Mouse (Mus musculus) forelimb bud, embryonic 11.5 days (tissue): ENCODE data around the gene Gstm4.
A peak's percentile ranks its signal among the peaks of the same experiment; 100 is the strongest.

Experiments used
- DNase-seq: peaks from one replicate; pipeline ENCODE4 v3.0.0-alpha.2; 2012; ENCODE audit warnings: low read depth, low spot score

The Gstm4 gene

GRCm38 (mm10) chr3:108044394-108045140 is at the start of gene Gstm4:
Gstm4 (minus strand) TSS chr3:108044894.
- peak; percentile 78 for DNase-seq

DNA sequence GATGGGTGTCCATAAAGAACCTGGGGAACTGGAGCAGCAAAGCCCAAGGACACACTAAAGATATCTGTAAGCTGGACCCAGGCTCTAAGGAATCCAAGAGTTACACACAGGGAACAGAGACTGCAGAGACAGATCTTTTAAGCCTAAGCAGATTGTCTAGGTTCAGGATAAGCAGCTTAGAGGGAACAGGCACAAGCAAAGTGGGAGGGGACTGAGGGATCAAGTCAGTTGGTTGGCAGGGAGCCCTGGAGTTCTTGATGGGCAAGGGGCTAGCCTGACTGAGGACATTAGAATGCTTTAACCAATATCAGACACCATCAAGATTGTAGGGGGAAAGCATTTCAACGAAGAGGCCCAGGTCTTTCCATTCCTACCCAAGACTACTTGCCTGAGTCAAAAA is 49.5 kb upstream of the Gstm4 start:
- DNase-seq, result no peak

- DNase-seq, result no peak
These were observed 48.6 kb upstream of the Gstm4 start for GRCm38 (mm10) chr3:108093306-108093705.

- no peak for DNase-seq
These were observed 47.9 kb upstream of the Gstm4 start, which contains the start of gene Gnat2 for GRCm38 (mm10) chr3:108092536-108093115. Gnat2 (plus strand) TSS chr3:108092789.

DNA sequence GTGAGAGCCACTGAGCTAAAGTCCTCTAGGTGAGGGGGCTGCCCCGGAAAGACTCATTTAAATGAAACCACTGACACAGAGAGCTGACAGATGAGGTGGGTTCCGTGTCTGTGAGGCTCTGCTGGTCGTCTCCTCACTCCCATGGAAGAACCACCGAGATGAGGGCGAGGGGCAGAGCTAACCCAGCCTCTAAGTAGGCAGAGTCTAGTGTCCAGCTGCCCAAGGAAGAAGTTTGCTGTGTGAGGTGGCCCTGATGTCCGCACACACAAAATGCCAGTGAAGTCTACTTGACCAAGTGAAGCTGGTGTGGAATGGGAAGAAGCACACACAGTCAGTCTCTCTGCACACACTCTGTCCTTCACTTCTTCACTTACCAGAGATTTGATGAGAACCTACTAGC is 47.3 kb upstream of the Gstm4 start:
- DNase-seq, result no peak

DNA sequence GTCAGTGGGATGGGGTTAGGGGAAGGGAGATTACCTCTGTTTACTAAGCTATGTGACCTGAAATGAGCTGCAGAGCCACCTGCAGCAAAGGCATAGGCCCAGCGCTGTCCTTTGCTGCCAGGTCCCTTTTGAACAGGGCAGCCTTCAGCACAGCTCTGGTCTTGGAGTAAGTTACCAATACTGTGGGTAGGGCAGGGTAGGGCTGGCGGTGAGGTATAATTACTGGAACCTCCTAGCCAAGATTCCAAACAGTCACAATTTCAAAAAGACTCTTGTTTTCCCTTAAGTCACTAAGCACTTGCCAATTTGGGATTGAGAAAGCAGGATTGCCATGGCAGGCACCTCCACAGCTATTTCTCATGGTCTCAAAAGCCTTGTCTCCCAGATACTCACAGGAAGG is 45.9 kb upstream of the Gstm4 start:
- DNase-seq, result no peak

GRCm38 (mm10) chr3:108089916-108090315 is 45.2 kb upstream of the Gstm4 start:
- no peak for DNase-seq

GRCm38 (mm10) chr3:108088842-108089380 is 44.2 kb upstream of the Gstm4 start:
- DNase-seq, result no peak

- DNase-seq, result no peak
These were observed 42.6 kb upstream of the Gstm4 start for GRCm38 (mm10) chr3:108087329-108087728.

DNA sequence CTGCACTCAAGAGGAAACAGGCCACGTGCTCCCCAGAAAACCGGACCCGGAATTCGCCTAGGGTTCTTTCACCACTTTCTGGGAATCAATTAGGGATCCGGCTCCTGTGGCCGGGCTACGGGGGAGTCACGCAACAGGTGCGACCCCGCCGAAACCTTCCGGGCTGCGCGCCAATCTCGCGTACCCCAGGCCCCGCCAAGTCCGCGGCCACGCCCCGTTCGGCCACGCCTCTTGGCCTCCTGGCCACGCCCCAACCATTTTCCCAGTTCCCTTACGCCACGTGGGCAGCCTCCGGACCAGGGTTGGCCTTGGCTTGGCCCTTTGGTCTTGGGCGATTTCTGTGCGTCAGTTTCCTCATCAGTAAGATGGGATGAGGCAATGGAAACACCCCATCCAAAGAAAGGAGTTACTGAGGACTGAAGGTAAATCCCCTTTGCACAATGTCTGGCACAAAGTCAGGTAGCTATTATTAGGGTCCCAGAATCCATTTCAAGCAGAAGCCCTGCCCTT is 41.8 kb upstream of the Gstm4 start, which contains the start of gene Ampd2:
Ampd2 (minus strand) TSS at position 182 of the 510 bp plus-strand sequence.
- DNase-seq, result peak; percentile 77

- DNase-seq, result peak; percentile 46
These were observed 41.2 kb upstream of the Gstm4 start for GRCm38 (mm10) chr3:108085721-108086469.

GRCm38 (mm10) chr3:108085281-108085720 is 40.6 kb upstream of the Gstm4 start:
- peak; percentile 82 for DNase-seq

- DNase-seq, result no peak
These were observed 40.1 kb upstream of the Gstm4 start for GRCm38 (mm10) chr3:108084767-108085270.

- no peak for DNase-seq
These were observed 39.3 kb upstream of the Gstm4 start for GRCm38 (mm10) chr3:108083904-108084407.

- no peak for DNase-seq
These were observed 38.5 kb upstream of the Gstm4 start for GRCm38 (mm10) chr3:108083161-108083560.

- DNase-seq, result no peak
These were observed 37.7 kb upstream of the Gstm4 start for GRCm38 (mm10) chr3:108082251-108082875.

DNA sequence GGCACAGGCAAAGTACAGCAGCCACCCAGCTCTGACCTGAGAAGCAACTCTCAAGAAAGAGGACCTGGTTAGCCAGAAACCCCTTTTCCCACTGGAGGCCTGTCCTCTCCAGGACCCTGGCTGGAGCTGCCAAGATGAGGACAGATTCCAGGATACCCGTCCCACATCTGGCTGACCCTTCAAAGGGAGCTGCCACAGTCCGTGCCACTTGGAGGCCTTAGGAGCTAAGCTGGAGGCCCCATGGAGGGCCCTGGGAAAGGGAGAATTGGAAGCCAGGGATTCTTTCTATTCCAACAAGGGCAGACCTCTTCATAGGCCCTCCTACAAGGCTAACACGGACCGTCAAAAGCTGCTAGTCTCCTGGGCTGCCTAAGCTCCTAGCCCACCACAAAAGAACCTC is 37.0 kb upstream of the Gstm4 start:
- DNase-seq, result no peak

- DNase-seq, result no peak
These were observed 32.1 kb upstream of the Gstm4 start for GRCm38 (mm10) chr3:108076836-108077235.

- no peak for DNase-seq
These were observed 28.4 kb upstream of the Gstm4 start for GRCm38 (mm10) chr3:108072983-108073569.
